Mouse (Mus musculus) adrenal gland, postnatal 36 days (tissue): ENCODE data around the gene Vmn1r232. TPM values are rescaled to one million over a fixed set of nuclear protein-coding genes. Genes with fewer than 3 reads are reported as not detected.

ENCODE experiments used
- DNase-seq, 2 experiments: peaks; one replicate each; pipeline ENCODE4 v3.0.0; 2021; ENCODE audit warnings: mixed read lengths in 1 of 2
- long read RNA-seq, 2 experiments: library from polyadenylated mRNA; stranded (forward); transcript quantifications; one replicate each; pipeline ENCODE4 v2.0.0; 2021; ENCODE audit warnings: borderline sequencing depth in 2 of 2
- total RNA-seq, 2 experiments: library from RNA; stranded (reverse); gene quantifications; 2 replicates each; pipeline ENCODE4 v1.2.3; 2021

The Vmn1r232 gene
- total RNA-seq, result not detected
- long read RNA-seq, experiment 1, result 0 reads
- long read RNA-seq, experiment 2, result 0 reads

DNA sequence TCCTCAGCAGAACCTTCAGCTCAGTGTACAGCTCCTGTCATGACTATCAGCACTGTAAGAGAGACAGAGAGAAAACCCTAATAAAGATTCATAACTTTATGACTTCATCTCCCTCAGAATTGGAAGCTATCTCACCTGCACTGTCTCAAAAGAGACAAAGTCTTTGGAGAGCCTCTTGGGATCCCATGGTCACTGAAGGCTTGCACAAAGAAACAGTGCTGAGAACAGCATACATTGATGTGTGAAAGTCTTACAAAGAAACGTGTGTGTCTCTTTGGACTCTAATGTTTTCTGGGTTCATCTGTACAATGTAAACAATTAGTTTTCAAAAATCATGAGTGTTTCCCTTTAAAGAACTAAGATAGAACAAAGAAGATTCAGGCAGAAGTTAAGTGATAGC, at the start of gene Vmn1r232:
Vmn1r232 (minus strand) TSS at position 101 of the 400 bp plus-strand sequence.
- DNase-seq, result no peak

GRCm38 (mm10) chr17:20966681-20967080, 47.2 kb upstream of the Vmn1r232 start:
- DNase-seq, result peak in 1 of 2 experiments; percentile 16

GRCm38 (mm10) chr17:20965421-20965820, 45.9 kb upstream of the Vmn1r232 start:
- DNase-seq, result no peak

- no peak for DNase-seq
Measured at GRCm38 (mm10) chr17:20960386-20960785, 40.9 kb upstream of the Vmn1r232 start.

DNA sequence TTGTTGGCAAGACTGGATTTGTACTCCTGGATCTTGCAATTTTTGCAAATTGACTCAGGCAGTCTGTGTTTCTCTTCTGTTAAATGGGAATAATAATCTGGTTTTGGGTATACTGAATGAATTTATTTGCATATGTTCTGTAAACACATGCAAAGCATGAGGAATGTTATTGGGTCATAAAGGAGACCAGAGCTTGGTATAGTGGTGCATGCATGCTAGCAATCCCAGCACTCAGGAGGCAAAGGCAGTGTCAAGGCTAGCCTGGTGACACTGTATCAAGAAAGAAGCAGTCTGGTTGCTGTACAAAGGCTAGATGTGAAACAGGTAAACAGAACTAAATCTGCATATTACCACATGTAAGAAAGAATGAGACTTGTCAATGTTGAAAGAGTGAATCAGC, 27.1 kb upstream of the Vmn1r232 start:
- DNase-seq, result no peak

GRCm38 (mm10) chr17:20946026-20946565, 26.6 kb upstream of the Vmn1r232 start:
- peak; percentile 19 to 20 for DNase-seq

DNA sequence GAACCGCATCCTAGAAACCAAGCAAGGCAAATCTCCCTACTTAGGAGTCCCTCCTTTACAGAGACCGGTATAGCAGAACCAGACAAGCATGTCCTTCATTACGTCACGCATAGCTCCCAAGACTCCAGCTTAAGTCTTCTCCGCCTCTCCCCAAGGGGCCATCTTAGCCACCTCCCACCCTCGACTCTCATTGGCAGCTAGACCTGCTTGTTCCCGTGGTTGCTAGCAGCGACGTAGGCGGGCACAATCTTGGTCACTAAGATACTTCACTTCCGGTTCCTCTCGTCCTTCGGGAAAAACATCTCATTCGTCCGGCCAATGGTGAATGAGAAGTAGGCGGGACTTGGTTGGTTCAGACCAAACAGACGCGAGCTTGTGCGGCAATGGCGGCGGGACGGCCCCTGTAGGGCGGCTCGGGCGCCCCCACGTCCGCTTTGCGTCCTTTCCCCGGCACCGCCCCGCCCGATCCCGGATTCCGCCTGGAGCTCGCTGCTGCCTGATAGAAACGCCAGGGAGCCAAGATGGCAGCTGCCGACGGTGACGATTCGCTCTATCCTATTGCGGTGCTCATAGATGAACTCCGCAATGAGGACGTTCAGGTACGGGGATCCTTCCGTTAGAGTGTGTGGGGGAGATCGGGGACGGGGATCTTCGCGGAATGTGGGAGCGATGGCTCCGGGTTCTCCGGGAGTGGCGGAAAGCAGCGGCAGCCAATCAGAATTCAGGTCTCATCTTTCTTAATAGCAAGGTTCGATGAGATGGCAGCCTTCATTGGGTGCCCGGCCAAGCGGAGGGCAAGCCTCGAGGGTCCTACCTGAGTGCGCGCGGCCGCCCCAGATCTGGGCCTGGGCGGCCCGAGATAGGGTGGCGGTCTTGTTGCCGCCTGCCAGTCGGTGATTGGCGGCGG, 25.7 kb upstream of the Vmn1r232 start, which contains the start of gene Ppp2r1a:
Ppp2r1a (plus strand) TSS at position 327 of the 907 bp plus-strand sequence.
- DNase-seq, result peak; percentile 98

- DNase-seq, result no peak
Measured at GRCm38 (mm10) chr17:20944226-20944625, 24.7 kb upstream of the Vmn1r232 start.

DNA sequence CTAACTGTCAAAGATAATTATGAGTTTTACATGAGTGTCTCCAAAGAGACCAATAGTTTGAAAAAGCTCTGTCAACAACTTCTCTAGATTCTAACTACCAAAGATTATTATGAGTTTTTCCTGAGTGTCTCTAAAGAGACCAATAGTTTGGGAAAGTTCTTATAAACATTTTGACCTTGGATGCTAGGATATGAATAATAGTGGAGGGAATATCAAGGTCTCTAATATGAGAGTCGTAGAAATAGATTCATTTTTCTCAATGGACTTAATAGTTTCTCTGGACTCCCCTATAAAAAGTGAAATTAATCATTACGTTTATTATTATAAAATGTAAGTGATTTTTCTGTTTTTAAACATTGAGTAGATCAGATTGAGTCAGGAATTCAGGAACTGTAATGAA, 14.5 kb downstream of the Vmn1r232 start, which contains the start of gene Vmn1r231:
Vmn1r231 (minus strand) TSS at position 101 of the 400 bp plus-strand sequence.
- DNase-seq, result no peak

Other genes starting within 250 kb of the Vmn1r232 start
- gene Vmn1r226, start 236.9 kb downstream of the Vmn1r232 start, total RNA-seq, result not detected
- not detected for gene Vmn1r227, start 189.9 kb downstream of the Vmn1r232 start, total RNA-seq
- not detected for gene Vmn1r228, start 133.6 kb downstream of the Vmn1r232 start, total RNA-seq
- not detected for gene Vmn1r229, start 108.2 kb downstream of the Vmn1r232 start, total RNA-seq
- gene Vmn1r230, start 79.3 kb downstream of the Vmn1r232 start, total RNA-seq, result not detected
- not detected for gene Vmn1r231, start 14.6 kb downstream of the Vmn1r232 start, total RNA-seq
- 100 to 1,000 TPM; 261 to 332 TPM for gene Ppp2r1a, start 25.6 kb upstream of the Vmn1r232 start, total RNA-seq
- not detected for gene Vmn1r233, start 76.8 kb upstream of the Vmn1r232 start, total RNA-seq
- gene Zfp160, start 89.2 kb upstream of the Vmn1r232 start, total RNA-seq, result 10 to 100 TPM; 14.9 to 15.8 TPM